Mouse (Mus musculus) myocyte (in vitro differentiated cells): ENCODE results near the gene Fam131a.

ENCODE experiments used
- CEBPB ChIP-seq: IDR thresholded peaks from 2 replicates; pipeline ENCODE4 v1.6.1; 2011; ENCODE audit warnings: mild to moderate bottlenecking, moderate library complexity; ENCODE audit not compliant: poor library complexity, insufficient read depth, severe bottlenecking
- MAX ChIP-seq: IDR thresholded peaks from one replicate; pipeline ENCODE4 v1.6.1; 2011; ENCODE audit warnings: low read depth, mild to moderate bottlenecking, control low read depth
- MYOD1 ChIP-seq, 3 experiments: IDR thresholded peaks; one replicate each; pipeline ENCODE4 v1.6.1; 2011; ENCODE audit warnings: control low read depth in 2 of 3, low read depth in 2 of 3, mild to moderate bottlenecking in 2 of 3, moderate library complexity in 1 of 3; ENCODE audit not compliant: insufficient read length in 2 of 3, control insufficient read depth in 1 of 3
- MYOG ChIP-seq, 3 experiments: IDR thresholded peaks; one replicate each; pipeline ENCODE4 v1.6.1; 2011; ENCODE audit warnings: control low read depth in 2 of 3, low read depth in 2 of 3, mild to moderate bottlenecking in 2 of 3; ENCODE audit not compliant: insufficient read length in 2 of 3, control insufficient read depth in 1 of 3, insufficient read depth in 1 of 3
- POLR2A ChIP-seq: IDR thresholded peaks from one replicate; pipeline ENCODE4 v1.6.1; 2011; ENCODE audit warnings: low read depth, mild to moderate bottlenecking, control low read depth, moderate library complexity; ENCODE audit not compliant: insufficient read length
- REST ChIP-seq: IDR thresholded peaks from one replicate; pipeline ENCODE4 v1.6.1; 2011; ENCODE audit warnings: mild to moderate bottlenecking, control low read depth, moderate library complexity; ENCODE audit not compliant: insufficient read depth, insufficient read length
- TCF3 ChIP-seq: IDR thresholded peaks from one replicate; pipeline ENCODE4 v1.6.1; 2011; ENCODE audit warnings: low read depth, control low read depth; ENCODE audit not compliant: insufficient read length
- USF1 ChIP-seq: IDR thresholded peaks from one replicate; pipeline ENCODE4 v1.6.1; 2011; ENCODE audit warnings: low read depth, mild to moderate bottlenecking, control low read depth, moderate library complexity

DNA sequence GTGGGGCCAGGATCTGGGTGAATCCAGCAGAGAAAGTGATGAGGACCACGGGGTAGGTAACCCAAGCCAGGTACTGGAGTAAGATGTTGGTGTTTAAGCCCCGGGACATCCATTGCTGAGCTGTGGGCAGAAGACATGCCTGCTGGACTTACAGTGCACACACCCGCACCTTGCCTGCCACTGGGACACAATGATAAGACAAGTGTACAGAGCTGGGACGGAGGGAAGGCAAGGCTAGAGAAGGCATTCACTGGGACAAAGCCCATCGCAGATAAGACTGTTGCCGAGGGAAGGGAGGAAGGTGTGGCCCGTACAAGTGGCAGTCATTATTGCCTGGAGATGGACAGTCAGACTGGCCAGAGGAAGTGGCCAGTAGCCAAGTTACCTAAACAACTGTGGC, 19.8 kb downstream of the Fam131a start:
- TF ChIP-seq POLR2A, result no peak
- TF ChIP-seq TCF3, result no peak
- no peak for TF ChIP-seq MAX
- no peak for TF ChIP-seq USF1
- TF ChIP-seq MYOG (IDR thresholded peaks at IDR 0.05; ENCODE audit: control insufficient read depth in 1 of 3, insufficient read depth in 1 of 3, insufficient read length in 2 of 3, low read depth in 2 of 3), result no peak
- TF ChIP-seq REST, result no peak
- TF ChIP-seq CEBPB, result no peak
- no peak for TF ChIP-seq MYOD1 (IDR thresholded peaks at IDR 0.05; ENCODE audit: control insufficient read depth in 1 of 3, insufficient read length in 2 of 3, low read depth in 2 of 3)
